Mouse (Mus musculus) liver, embryonic 15.5 days (tissue): ENCODE measurements around the gene Lrrtm4. TPM values are rescaled to one million over a fixed set of nuclear protein-coding genes. Genes with fewer than 3 reads are reported as not detected.

ENCODE experiments used
- ATAC-seq: fragments of 200-750 bp; cut with Nextera tagmentation; 2 replicates; pipeline ENCODE4 v1.8.0; 2017; ENCODE audit warnings: moderate number of reproducible peaks, mild to moderate bottlenecking, moderate library complexity; ENCODE audit not compliant: insufficient read depth
- H3K27ac ChIP-seq: fragments of 300-500 bp; sonication (generic); replicated peaks from 2 replicates; pipeline ENCODE4 v1.5.1; 2015; ENCODE audit warnings: mild to moderate bottlenecking, inconsistent platforms
- H3K27me3 ChIP-seq: fragments of 300-500 bp; sonication (generic); 2 replicates; pipeline ENCODE4 v1.6.1; 2015; ENCODE audit warnings: mild to moderate bottlenecking, inconsistent platforms
- H3K36me3 ChIP-seq: fragments of 300-500 bp; sonication (generic); replicated peaks from 2 replicates; pipeline ENCODE4 v1.6.1; 2015; ENCODE audit warnings: moderate library complexity, mild to moderate bottlenecking, inconsistent platforms
- H3K4me1 ChIP-seq: fragments of 300-500 bp; sonication (generic); replicated peaks from 2 replicates; pipeline ENCODE4 v1.6.1; 2015; ENCODE audit warnings: inconsistent platforms
- H3K4me2 ChIP-seq: fragments of 300-500 bp; sonication (generic); 2 replicates; pipeline ENCODE4 v1.6.1; 2015; ENCODE audit warnings: moderate library complexity, mild to moderate bottlenecking, inconsistent platforms
- H3K4me3 ChIP-seq: fragments of 300-500 bp; sonication (generic); replicated peaks from 2 replicates; pipeline ENCODE4 v1.5.1; 2015; ENCODE audit warnings: mild to moderate bottlenecking, inconsistent platforms
- H3K9ac ChIP-seq: fragments of 300-500 bp; sonication (generic); 2 replicates; pipeline ENCODE4 v1.6.1; 2015; ENCODE audit warnings: moderate library complexity, mild to moderate bottlenecking, inconsistent platforms
- H3K9me3 ChIP-seq: fragments of 300-500 bp; sonication (generic); replicated peaks from 2 replicates; pipeline ENCODE4 v1.6.1; 2016; ENCODE audit warnings: inconsistent platforms
- WGBS: fragments of 180-500 bp; shearing (Covaris S2); methylation state at CpG from one replicate; pipeline ENCODE4 v1.1.7; 2015; ENCODE audit warnings: mixed read lengths; ENCODE audit not compliant: insufficient replicate concordance; 5-methylcytosine and 5-hydroxymethylcytosine counted together
- polyA plus RNA-seq: library from polyadenylated mRNA; unstranded; fragments of >200 nt; fragmentation: Nextera tagmentation; extraction: Ambion mirVana; gene quantifications from 2 replicates; pipeline ENCODE4 v1.2.1, GENCODE M21; 2015

Gene Lrrtm4
- polyA plus RNA-seq, 1 experiment from 2014 or later: 0.03 TPM

GRCm38 (mm10) chr6:80328391-80328790 lies 309.7 kb downstream of the Lrrtm4 start:
- Histone ChIP-seq H3K27me3 (no peaks in the 10 kb centered on the region), H3K9me3 (no peaks in the 10 kb centered on the region), H3K4me3 (no peak overlapping the region), H3K4me1 (no peaks in the 10 kb centered on the region), H3K9ac (no peak overlapping the region), H3K27ac (no peak overlapping the region), H3K4me2 (no peak overlapping the region), H3K36me3 (no peaks in the 10 kb centered on the region)
- no peak for ATAC-seq
- 45% methylated on average over 3 of the region's 3 CpGs for WGBS

DNA sequence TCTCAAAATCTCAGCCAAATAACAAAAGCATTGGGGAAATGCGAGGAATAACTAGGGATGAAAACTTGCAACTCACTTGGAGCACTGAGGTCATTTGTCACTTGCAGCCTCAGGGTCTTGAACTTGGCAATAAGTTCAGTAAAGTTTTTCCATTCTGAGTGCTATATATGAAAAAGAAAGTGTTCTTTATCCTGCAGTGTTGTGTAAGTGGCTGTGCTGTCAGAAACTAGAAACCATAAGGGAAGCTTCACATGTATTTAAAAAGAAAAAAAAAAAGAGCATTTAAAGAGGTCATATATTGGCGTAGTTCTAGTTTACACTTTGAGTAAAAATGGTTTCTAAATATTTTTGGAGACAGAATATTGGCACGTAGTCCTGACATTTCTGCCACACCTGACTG lies 313.1 kb downstream of the Lrrtm4 start:
- Histone ChIP-seq H3K4me3 (no peak overlapping the region), H3K27ac (no peak overlapping the region), H3K4me1 (no peaks in the 10 kb centered on the region), H3K9ac (no peak overlapping the region), H3K9me3 (no peaks in the 10 kb centered on the region), H3K36me3 (no peaks in the 10 kb centered on the region), H3K27me3 (no peaks in the 10 kb centered on the region), H3K4me2 (no peak overlapping the region)
- WGBS: 66% methylated on average over 3 of the region's 3 CpGs
- no peak for ATAC-seq

DNA sequence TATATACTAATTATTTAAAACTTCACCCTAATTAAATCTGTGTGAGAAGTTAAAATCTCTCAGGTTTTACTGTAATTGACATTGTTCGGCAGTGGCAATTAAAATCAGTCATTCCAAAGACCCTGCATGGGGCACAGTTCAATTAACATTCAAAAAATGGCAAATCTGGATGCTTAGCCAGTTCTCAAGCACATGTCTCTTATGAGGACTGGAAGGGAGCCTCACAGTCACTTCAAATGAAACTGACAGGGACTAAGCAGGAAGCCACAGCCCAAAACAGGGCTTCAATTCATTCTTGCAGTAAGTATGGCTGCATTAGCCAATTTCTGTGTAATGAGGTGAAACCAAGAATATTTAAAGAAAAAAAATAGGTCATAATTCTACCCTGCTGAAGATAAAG lies 333.6 kb downstream of the Lrrtm4 start:
- no peak overlapping the region for H3K4me2 ChIP-seq
- 61% methylated on average over 1 of the region's 1 CpGs for WGBS
- no peak for ATAC-seq

GRCm38 (mm10) chr6:80357092-80357491 lies 338.4 kb downstream of the Lrrtm4 start:
- ATAC-seq: no peak
- WGBS: 17% methylated on average over 1 of the region's 1 CpGs
- Histone ChIP-seq H3K4me3 (no peak overlapping the region), H3K36me3 (no peaks in the 10 kb centered on the region), H3K27me3 (no peaks in the 10 kb centered on the region), H3K4me2 (no peak overlapping the region), H3K9me3 (no peaks in the 10 kb centered on the region), H3K4me1 (no peaks in the 10 kb centered on the region), H3K27ac (no peak overlapping the region), H3K9ac (no peak overlapping the region)

More for the DNA sequence above, 333.6 kb downstream of the Lrrtm4 start:
- Histone ChIP-seq H3K4me1 (no peaks in the 10 kb centered on the region), H3K27ac (no peak overlapping the region), H3K9ac (no peak overlapping the region), H3K27me3 (no peaks in the 10 kb centered on the region), H3K9me3 (no peaks in the 10 kb centered on the region), H3K4me3 (no peak overlapping the region), H3K36me3 (no peaks in the 10 kb centered on the region)

DNA sequence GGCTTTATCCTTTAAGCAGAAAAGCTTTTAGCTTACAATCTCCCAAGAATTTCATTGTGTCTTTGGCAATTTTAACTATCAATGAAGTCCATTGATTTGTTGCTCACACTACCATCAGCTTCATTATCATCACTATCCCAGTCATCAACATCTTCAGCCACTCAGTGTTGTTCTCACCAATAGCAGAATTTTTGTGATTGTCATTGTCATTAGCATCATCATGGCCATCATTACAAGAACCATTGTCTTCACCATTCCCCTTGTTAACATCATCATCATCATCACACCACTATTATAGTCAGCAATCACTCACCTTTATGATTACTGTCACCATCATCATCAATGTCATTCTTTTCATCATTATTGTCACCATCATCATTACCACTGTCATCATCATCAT lies 344.9 kb downstream of the Lrrtm4 start:
- H3K27ac ChIP-seq: no peak overlapping the region
- ATAC-seq: no peak

GRCm38 (mm10) chr6:80366532-80366931 lies 347.9 kb downstream of the Lrrtm4 start:
- no peak overlapping the region for H3K27ac ChIP-seq
- no peaks in the 10 kb centered on the region for H3K9me3 ChIP-seq
- ATAC-seq: no peak
- H3K36me3 ChIP-seq: no peaks in the 10 kb centered on the region
- H3K27me3 ChIP-seq: no peaks in the 10 kb centered on the region
- H3K9ac ChIP-seq: no peak overlapping the region
- H3K4me1 ChIP-seq: no peaks in the 10 kb centered on the region
- WGBS: 59% methylated on average over 4 of the region's 4 CpGs
- no peak overlapping the region for H3K4me2 ChIP-seq
- no peak overlapping the region for H3K4me3 ChIP-seq

More for the DNA sequence above, 344.9 kb downstream of the Lrrtm4 start:
- Histone ChIP-seq H3K27me3 (no peaks in the 10 kb centered on the region), H3K36me3 (no peaks in the 10 kb centered on the region), H3K9me3 (no peaks in the 10 kb centered on the region), H3K9ac (no peak overlapping the region), H3K4me3 (no peak overlapping the region), H3K4me2 (no peak overlapping the region), H3K4me1 (no peaks in the 10 kb centered on the region)

- ATAC-seq: no peak
- no peaks in the 10 kb centered on the region for H3K4me1 ChIP-seq
- no peaks in the 10 kb centered on the region for H3K9me3 ChIP-seq
- H3K27ac ChIP-seq: no peak overlapping the region
- no peaks in the 10 kb centered on the region for H3K27me3 ChIP-seq
- H3K4me3 ChIP-seq: no peak overlapping the region
- H3K9ac ChIP-seq: no peak overlapping the region
- H3K4me2 ChIP-seq: no peak overlapping the region
- H3K36me3 ChIP-seq: no peaks in the 10 kb centered on the region
- 70% methylated on average over 4 of the region's 4 CpGs for WGBS
Observed at GRCm38 (mm10) chr6:80389571-80389970, 370.9 kb downstream of the Lrrtm4 start.

DNA sequence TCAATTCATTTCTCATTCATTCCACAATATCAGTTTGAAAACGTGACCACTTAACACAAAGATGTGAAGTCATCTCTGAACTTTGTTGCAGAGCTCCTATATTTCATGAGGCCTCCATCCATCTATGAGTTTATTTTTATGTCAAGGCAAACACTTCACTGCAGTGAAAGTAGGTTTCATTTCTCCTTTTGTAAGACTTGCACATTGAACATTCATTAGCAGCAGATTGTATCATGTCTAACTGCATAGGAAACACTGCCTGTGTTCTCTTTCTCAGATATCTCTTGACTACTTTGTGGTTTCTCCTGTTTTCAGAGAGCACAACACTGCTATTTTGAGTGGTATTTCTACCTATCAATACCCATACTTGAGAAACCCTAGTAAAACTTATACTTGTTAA lies 388.1 kb downstream of the Lrrtm4 start:
- WGBS: 48% methylated on average over 1 of the region's 1 CpGs
- H3K27ac ChIP-seq: no peak overlapping the region
- H3K4me1 ChIP-seq: no peaks in the 10 kb centered on the region
- no peaks in the 10 kb centered on the region for H3K36me3 ChIP-seq
- no peak overlapping the region for H3K4me2 ChIP-seq
- H3K4me3 ChIP-seq: no peak overlapping the region
- no peaks in the 10 kb centered on the region for H3K27me3 ChIP-seq
- no peak overlapping the region for H3K9ac ChIP-seq
- H3K9me3 ChIP-seq: no peaks in the 10 kb centered on the region
- no peak for ATAC-seq

GRCm38 (mm10) chr6:80440135-80440534 lies 421.5 kb downstream of the Lrrtm4 start:
- ATAC-seq: no peak
- Histone ChIP-seq H3K4me1 (no peaks in the 10 kb centered on the region), H3K4me2 (no peak overlapping the region), H3K9ac (no peak overlapping the region), H3K27ac (no peak overlapping the region), H3K4me3 (no peak overlapping the region), H3K36me3 (no peaks in the 10 kb centered on the region), H3K9me3 (no peaks in the 10 kb centered on the region), H3K27me3 (no peaks in the 10 kb centered on the region)

- H3K27me3 ChIP-seq: no peaks in the 10 kb centered on the region
- no peaks in the 10 kb centered on the region for H3K4me1 ChIP-seq
- WGBS: 52% methylated on average over 4 of the region's 4 CpGs
- no peak for ATAC-seq
- no peak overlapping the region for H3K4me2 ChIP-seq
- no peaks in the 10 kb centered on the region for H3K36me3 ChIP-seq
- H3K27ac ChIP-seq: no peak overlapping the region
- no peaks in the 10 kb centered on the region for H3K9me3 ChIP-seq
- no peak overlapping the region for H3K9ac ChIP-seq
- H3K4me3 ChIP-seq: no peak overlapping the region
Observed at GRCm38 (mm10) chr6:80470546-80470945, 451.9 kb downstream of the Lrrtm4 start.

- no peak overlapping the region for H3K27ac ChIP-seq
Observed at GRCm38 (mm10) chr6:80476153-80476552, 457.5 kb downstream of the Lrrtm4 start.

DNA sequence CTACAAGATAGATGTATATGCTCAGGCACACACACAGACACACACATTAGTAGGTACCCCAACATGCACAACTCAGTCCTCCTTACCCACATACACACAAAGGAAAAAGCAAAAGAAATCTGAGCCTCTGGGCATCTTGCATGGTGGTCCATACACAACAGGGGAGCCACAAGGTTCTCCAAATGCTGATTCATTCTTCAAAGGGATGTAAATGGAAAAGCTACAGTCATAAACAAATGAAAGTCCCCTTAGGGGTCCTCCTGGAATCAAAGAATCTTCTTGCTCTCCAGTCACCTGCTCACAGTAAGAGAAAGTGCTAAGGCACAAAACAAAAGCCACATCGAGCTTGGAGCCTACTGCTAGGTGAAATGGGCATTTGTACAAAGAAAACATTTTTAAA lies 526.3 kb downstream of the Lrrtm4 start:
- Histone ChIP-seq H3K36me3 (no peaks in the 10 kb centered on the region), H3K9me3 (no peaks in the 10 kb centered on the region), H3K27me3 (no peaks in the 10 kb centered on the region), H3K27ac (no peak overlapping the region), H3K9ac (no peak overlapping the region), H3K4me2 (no peak overlapping the region), H3K4me3 (no peak overlapping the region), H3K4me1 (no peaks in the 10 kb centered on the region)
- 26% methylated on average over 1 of the region's 1 CpGs for WGBS
- no peak for ATAC-seq

More at GRCm38 (mm10) chr6:80476153-80476552, 457.5 kb downstream of the Lrrtm4 start:
- Histone ChIP-seq H3K9me3 (no peaks in the 10 kb centered on the region), H3K36me3 (no peaks in the 10 kb centered on the region), H3K4me2 (no peak overlapping the region), H3K27me3 (no peaks in the 10 kb centered on the region), H3K4me1 (no peaks in the 10 kb centered on the region), H3K4me3 (no peak overlapping the region), H3K9ac (no peak overlapping the region)
- 70% methylated on average over 3 of the region's 3 CpGs for WGBS
- ATAC-seq: no peak
